ENCODE assay signal across 7 mouse cellular contexts in the genomic region with DNA sequence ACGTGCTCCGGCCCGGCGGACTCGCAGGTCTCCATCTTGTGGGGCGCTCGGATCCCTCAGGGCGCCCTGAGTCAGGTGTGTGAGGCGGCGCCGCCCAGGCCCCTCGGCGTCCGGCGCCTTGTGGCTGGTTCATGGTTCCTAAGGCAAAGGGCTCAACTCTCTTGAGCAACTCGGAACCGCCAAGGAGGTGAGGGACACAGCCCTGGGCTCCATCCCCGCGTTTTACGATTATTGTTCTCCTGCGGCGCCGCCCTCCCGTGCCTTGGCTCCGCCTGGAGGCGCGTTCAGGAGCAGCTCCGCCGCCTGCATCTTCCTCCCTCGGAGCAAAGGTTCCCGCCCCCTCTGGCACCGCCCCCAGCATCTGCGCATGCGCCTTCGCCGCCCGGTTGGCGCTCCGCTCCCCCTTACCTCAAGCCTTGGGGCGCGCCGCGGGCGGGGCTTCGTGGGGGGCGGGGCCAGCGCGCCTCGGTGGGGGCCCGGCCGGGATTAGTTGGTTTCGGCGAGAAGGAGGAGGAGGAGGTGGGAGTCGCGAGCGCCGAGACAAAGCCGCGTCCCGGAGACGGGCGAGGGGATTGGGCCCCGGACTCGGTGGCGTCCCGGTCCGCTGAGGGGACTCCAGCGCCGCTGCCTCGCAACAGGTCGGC. TPM values are rescaled to one million over a fixed set of nuclear protein-coding genes. Genes with fewer than 3 reads are reported as not detected.
DNase-seq lines count a peak whose midpoint lies in the region; ATAC-seq lines count a peak whose summit lies in the region.

A gene (plus strand): TSS at position 489 of the 644 bp plus-strand sequence.

- H3K4me3 ChIP-seq in intestine, embryonic 15.5 days (replicated peaks) = peak within 1 kb of the TSS; percentile 90
- H3K4me3 ChIP-seq in midbrain, embryonic 10.5 days = peak within 1 kb of the TSS; percentile 61

- peaks cover 11% of the 10 kb centered on the region for H3K4me1 ChIP-seq in intestine, embryonic 15.5 days (replicated peaks)
- peaks cover 40% of the 10 kb centered on the region for H3K4me1 ChIP-seq in midbrain, embryonic 10.5 days

- no peaks in the 10 kb centered on the region for H3K27me3 ChIP-seq in intestine, embryonic 15.5 days (replicated peaks)
- H3K27me3 ChIP-seq in midbrain, embryonic 10.5 days (ENCODE audit: low read depth, poor library complexity, severe bottlenecking) = no peaks in the 10 kb centered on the region

- ATAC-seq in intestine, embryonic 15.5 days = peak; percentile 97

- peak within 1 kb of the TSS; percentile 94 for H3K9ac ChIP-seq in intestine, embryonic 15.5 days

- WGBS in intestine, embryonic 15.5 days = under 1% methylated on average over 69 of the region's 71 CpGs
- under 1% methylated on average over 70 of the region's 71 CpGs for WGBS in midbrain, embryonic 10.5 days

- H3K9me3 ChIP-seq in intestine, embryonic 15.5 days = no peaks in the 10 kb centered on the region
- no peaks in the 10 kb centered on the region for H3K9me3 ChIP-seq in midbrain, embryonic 10.5 days (replicated peaks)

- H3K27ac ChIP-seq in intestine, embryonic 15.5 days = peak within 1 kb of the TSS; percentile 94
- H3K27ac ChIP-seq in midbrain, embryonic 10.5 days (replicated peaks) = peak within 1 kb of the TSS; percentile 93

- no peaks in the 10 kb centered on the region for H3K36me3 ChIP-seq in intestine, embryonic 15.5 days
- no peaks in the 10 kb centered on the region for H3K36me3 ChIP-seq in midbrain, embryonic 10.5 days

- peak within 1 kb of the TSS; percentile 75 for H3K4me2 ChIP-seq in intestine, embryonic 15.5 days (replicated peaks)

- intact Hi-C loops in gastrocnemius, postnatal 36 days (cut with DNase I) = no loop called here
- intact Hi-C loops in left cerebral cortex, postnatal 25 days (cut with DNase I) = loop anchor here (2.0 kb wide), 2 partner anchors 68 to 82 kb away; a partner anchor contains a TSS

- peak; percentile 100 for DNase-seq in adrenal gland, adult 18-20 months (ENCODE audit: low spot score in 2 of 2)
- DNase-seq in embryo, embryonic 11 days = peak; percentile 96
- peak; percentile 99 to 100 for DNase-seq in gastrocnemius, postnatal 36 days
- peak; percentile 97 to 99 for DNase-seq in left cerebral cortex, postnatal 25 days (ENCODE audit: low spot score in 2 of 2)
- DNase-seq in midbrain, embryonic 10.5 days (ENCODE audit: low spot score) = peak; percentile 100
- peak; percentile 100 for DNase-seq in right cerebral cortex, postnatal 4 days

RNA-seq across cellular contexts. Expression of the gene that starts here (rescaled TPM):
- total RNA-seq in adrenal gland, adult 18-20 months (2021) = 10 to 100 TPM; 17.5 to 20.2 TPM
- 10 to 100 TPM in 1 of 2 experiments, 1 to 10 TPM in 1; 7.5 to 10.5 TPM for total RNA-seq in gastrocnemius, postnatal 36 days (2021)
- 20.3 and 22.6 TPM in 2 replicates for polyA plus RNA-seq in intestine, embryonic 15.5 days (2015; fragmentation: Nextera tagmentation; extraction: Ambion mirVana)
- 10 to 100 TPM; 19.2 to 20.4 TPM for total RNA-seq in left cerebral cortex, postnatal 25 days (2021)
- 24.7 and 28.9 TPM in 2 replicates for polyA plus RNA-seq in midbrain, embryonic 10.5 days (2016; fragmentation: Nextera tagmentation; extraction: Ambion mirVana)

Comparison
In these comparisons a context has a peak if more than half of its experiments do, and no peak if none do; other contexts are left out.
1. Peak in every context shown above with its lines: DNase-seq, ATAC-seq, H3K4me3 ChIP-seq and H3K27ac ChIP-seq.